Mouse (Mus musculus): ENCODE data around the gene Cnr2. TPM values are rescaled to one million over a fixed set of nuclear protein-coding genes. Genes with fewer than 3 reads are reported as not detected.

Gene Cnr2
- polyA plus RNA-seq, 1 experiment from 2014 or later: 0.16 TPM

DNA sequence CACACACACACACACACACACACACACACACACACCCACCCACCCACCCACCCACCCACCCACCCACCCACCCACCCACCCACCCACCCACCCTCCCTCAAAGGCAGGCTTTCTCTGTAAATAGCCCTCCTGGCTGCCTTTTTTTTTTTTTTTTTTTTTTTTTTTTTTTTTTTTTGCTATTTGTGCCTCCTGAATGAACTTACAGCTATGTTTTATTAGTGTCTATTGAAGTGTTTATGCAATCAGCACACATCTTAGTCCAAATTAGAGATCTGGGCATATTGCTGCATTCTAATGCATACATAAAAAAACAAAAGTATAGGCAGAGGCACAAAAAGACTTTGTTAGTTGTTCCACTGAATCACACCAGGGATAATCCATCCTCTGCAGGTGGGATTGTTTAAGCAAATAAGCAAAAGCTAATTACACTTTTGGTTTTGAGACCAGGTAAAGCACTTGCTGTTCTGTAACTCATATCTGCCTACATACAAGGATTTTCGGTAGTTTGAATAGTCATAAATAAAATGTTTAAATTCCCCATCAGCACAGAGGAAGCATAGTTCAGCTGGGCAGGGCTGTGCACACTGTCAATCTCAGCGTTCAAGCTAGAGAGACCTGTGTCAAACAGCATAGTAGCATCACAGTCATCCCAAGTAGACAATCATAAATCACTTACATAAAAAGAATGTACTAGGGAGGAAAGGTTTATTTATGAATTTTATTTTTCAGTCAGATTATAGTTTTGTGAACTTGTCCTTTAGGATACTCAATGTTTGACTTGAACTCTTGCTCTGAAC, 24.8 kb upstream of the Cnr2 start:
- Histone ChIP-seq H3K4me1 (replicated peaks) (peaks cover 39% of the 10 kb centered on the region), H3K4me2 (replicated peaks) (peak overlapping the region; percentile 41), H3K36me3 (peaks cover 17% of the 10 kb centered on the region), H3K4me3 (replicated peaks) (0 out of 2 replicates have a peak overlapping the region, but pooled peaks have one; percentile 17), H3K9me3 (no peaks in the 10 kb centered on the region), H3K9ac (replicated peaks) (no peak overlapping the region; the same call in 1 of the 2 replicates), H3K27ac (no peak overlapping the region), H3K27me3 (no peaks in the 10 kb centered on the region)
- WGBS: 46% methylated on average over 2 of the region's 2 CpGs
- ATAC-seq: no peak

DNA sequence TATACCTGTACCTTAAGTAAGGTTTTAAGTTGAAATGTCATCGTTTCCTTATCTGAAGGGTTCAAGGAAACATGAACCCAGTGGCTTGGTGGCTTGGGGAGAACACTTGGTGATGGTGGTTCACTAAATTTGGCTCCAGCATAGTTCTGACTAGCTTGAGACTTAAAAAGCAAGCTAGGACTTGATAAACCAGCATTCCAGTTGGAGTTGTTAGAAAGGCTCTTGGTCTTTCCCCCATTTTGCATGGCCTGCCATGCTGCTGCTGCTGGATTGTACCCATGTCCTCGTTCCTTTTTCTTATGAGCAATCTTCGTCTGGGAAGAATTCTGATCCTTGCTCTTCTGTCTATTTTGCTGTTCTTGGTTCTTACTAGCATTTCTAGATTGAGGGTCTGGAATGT, 23.2 kb upstream of the Cnr2 start:
- ATAC-seq: no peak
- Histone ChIP-seq H3K4me2 (replicated peaks) (peak overlapping the region; percentile 78), H3K4me1 (replicated peaks) (peaks cover 55% of the 10 kb centered on the region), H3K4me3 (replicated peaks) (peak overlapping the region; percentile 76), H3K9ac (replicated peaks) (peak overlapping the region; percentile 95), H3K36me3 (peaks cover 13% of the 10 kb centered on the region), H3K27ac (peak overlapping the region; percentile 98), H3K27me3 (no peaks in the 10 kb centered on the region), H3K9me3 (no peaks in the 10 kb centered on the region)
- WGBS: 56% methylated on average over 3 of the region's 3 CpGs

DNA sequence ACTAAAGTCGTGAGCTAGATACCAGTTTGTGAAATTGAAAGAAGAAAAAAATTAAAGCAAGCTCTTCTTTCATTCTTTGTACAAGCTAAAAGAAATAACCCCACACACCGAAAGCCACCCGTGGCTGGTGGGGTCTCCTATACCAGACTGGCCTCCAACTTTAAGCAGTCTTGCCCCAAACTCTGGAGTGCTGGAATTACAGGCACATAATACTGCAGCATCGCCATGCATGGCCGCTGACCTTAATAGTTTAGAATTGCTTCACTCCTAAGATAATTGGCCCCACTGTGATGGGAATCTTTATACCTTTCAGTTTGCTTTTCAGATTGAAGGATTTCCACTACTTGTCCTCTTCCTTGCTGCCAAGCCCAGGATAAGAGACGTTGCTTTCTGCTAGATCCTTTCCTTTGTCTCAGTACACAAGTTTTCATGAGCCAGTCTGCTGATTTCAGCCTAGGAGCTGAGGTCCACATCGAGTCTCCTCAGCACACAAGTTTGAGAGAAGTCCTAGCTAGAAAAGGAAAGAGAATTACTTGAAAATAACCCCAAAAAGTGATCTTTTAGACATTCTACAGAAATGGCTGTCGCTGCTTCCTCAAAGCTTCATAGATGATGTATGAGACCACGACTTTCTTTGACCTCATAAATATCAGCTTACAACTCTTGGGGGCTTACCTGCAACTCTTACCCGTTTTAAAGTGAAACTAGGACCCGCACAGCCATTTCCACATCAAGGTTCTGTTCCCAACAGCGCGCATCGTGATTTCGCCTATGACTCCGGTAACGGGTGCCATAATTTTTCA, 22.4 kb upstream of the Cnr2 start:
- Histone ChIP-seq H3K4me3 (replicated peaks) (peak overlapping the region; percentile 76), H3K27me3 (no peaks in the 10 kb centered on the region), H3K4me2 (replicated peaks) (peak overlapping the region; percentile 78), H3K27ac (peak overlapping the region; percentile 98), H3K4me1 (replicated peaks) (peaks cover 56% of the 10 kb centered on the region), H3K36me3 (peaks cover 12% of the 10 kb centered on the region; the same call in 1 of the 2 replicates), H3K9me3 (no peaks in the 10 kb centered on the region), H3K9ac (replicated peaks) (peak overlapping the region; percentile 95)
- no peak for ATAC-seq
- WGBS: 9% methylated on average over 17 of the region's 17 CpGs

DNA sequence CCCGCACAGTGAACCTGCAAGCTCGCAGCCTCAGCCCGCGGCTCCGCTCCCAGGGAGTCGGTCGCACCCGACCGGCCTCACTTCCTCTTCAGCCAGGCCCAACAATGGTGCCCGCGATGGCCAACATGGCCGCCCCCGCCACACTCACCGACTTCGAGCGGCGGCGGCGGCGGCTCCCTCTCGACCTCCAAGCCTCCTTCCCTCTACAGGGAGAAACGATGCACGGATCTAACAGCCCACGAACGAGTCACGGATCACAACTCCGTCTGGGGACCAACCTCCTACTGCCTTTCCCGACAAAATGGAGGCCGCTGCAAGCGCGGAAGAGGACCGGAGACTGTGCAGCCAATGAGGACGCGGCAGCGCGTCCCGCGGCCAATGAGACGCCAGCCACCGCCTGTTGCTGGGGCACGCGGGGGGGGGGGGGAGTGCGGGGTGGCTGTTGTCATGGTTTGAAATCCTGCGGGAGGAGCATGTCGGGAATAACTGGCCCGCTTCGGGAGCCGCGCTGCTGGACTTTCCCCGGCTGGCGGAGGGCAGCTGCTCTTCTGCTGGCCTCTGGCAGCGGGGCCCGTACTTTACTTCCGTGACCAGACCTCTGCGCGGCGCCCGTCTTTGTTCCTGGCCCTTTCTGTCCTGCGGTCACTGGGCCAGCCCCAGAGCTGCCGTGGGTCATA, 21.5 kb upstream of the Cnr2 start, which contains the start of gene Pnrc2:
Gene Pnrc2, minus strand, starts transcription at position 325 of the 677 bp plus-strand sequence.
- ATAC-seq: peak; percentile 97
- H3K4me1 ChIP-seq (replicated peaks): peaks cover 56% of the 10 kb centered on the region
- no peaks in the 10 kb centered on the region for H3K27me3 ChIP-seq
- H3K36me3 ChIP-seq: peaks cover 12% of the 10 kb centered on the region; the same call in 1 of the 2 replicates
- no peaks in the 10 kb centered on the region for H3K9me3 ChIP-seq
- H3K4me3 ChIP-seq (replicated peaks): peak within 1 kb of the TSS; percentile 76
- H3K27ac ChIP-seq: peak within 1 kb of the TSS; percentile 98
- H3K4me2 ChIP-seq (replicated peaks): peak within 1 kb of the TSS; percentile 78
- WGBS: under 1% methylated on average over 59 of the region's 60 CpGs
- peak within 1 kb of the TSS; percentile 95 for H3K9ac ChIP-seq (replicated peaks)

DNA sequence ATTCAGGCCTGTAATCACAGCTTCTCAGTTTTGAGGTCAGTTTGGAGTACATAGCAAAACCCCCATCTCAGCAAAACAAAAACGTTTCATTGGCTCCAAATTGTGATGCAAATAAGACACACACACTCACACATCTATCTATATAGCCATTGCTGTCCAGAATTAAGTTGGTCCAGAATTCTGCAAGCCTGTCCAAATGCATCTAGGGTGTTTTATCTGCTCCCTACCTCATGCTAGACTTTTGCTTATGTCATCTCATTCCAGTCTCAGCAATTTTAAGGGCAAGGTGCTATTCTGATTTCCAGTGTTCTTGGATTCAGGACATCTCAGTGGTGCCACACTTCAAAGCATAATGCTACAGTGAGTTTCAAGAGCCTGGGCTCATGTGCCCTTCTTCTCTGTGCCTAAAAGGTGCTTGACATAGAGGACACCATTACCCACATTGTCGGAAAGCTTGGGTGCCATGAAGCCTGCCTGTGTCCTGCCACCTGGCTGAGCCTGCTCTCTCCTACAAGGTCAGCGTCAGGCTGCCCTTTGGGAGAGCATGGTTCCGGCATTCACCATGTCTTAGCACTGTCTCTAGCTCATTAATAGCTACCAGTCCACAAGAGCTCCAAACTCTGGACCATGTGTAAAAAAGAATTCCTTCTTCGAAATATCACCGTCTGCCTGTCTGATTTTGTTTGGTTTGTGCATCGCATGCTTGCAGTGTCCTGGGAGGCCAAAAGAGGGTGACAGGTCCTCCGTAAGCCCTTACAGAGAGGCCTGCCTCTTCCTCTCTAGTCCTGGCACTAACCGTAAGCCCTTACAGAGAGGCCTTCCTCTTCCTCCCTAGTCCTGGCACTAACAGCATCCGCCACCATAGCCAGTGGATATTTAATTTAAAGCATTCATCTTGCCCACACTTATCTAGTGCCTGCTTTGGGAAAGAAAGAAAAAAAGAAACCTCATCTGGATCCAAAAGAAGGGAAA, 20.3 kb upstream of the Cnr2 start:
- H3K4me1 ChIP-seq (replicated peaks): peaks cover 56% of the 10 kb centered on the region
- peak overlapping the region; percentile 71; the same call in 1 of the 2 replicates for H3K9ac ChIP-seq (replicated peaks)
- H3K4me2 ChIP-seq (replicated peaks): peak overlapping the region; percentile 75
- peak overlapping the region; percentile 98 for H3K27ac ChIP-seq
- 77% methylated on average over 10 of the region's 10 CpGs for WGBS
- no peaks in the 10 kb centered on the region for H3K9me3 ChIP-seq
- no peaks in the 10 kb centered on the region for H3K27me3 ChIP-seq
- 0 out of 2 replicates have a peak overlapping the region, but pooled peaks have one; percentile 76 for H3K4me3 ChIP-seq (replicated peaks)
- peaks cover 8% of the 10 kb centered on the region; the same call in 1 of the 2 replicates for H3K36me3 ChIP-seq
- no peak for ATAC-seq

DNA sequence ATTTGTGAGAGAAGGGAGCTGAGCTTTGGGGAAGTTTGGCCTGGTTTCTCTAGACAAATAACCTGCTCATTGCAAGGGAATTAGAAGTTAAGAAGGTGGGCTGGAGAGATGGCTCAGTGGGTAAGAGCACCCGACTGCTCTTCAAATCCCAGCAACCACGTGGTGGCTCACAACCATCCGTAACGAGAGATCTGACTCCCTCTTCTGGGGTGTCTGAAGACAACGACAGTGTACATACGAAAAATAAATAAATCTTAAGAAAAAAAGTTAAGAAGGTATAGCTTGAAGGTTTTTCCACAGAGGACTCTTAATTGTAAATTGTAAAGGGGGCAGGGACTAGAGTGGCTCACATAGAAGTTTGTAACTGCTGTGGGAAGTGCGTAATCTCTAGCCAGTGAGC, 19.6 kb upstream of the Cnr2 start:
- H3K4me3 ChIP-seq (replicated peaks): no peak overlapping the region
- no peak overlapping the region for H3K27ac ChIP-seq
- no peaks in the 10 kb centered on the region for H3K9me3 ChIP-seq
- 0 out of 2 replicates have a peak overlapping the region, but pooled peaks have one; percentile 36 for H3K9ac ChIP-seq (replicated peaks)
- 24% methylated on average over 7 of the region's 7 CpGs for WGBS
- H3K27me3 ChIP-seq: no peaks in the 10 kb centered on the region
- no peak for ATAC-seq
- peak overlapping the region; percentile 47; the same call in 1 of the 2 replicates for H3K4me2 ChIP-seq (replicated peaks)
- H3K4me1 ChIP-seq (replicated peaks): peaks cover 53% of the 10 kb centered on the region
- peaks cover 8% of the 10 kb centered on the region; the same call in 1 of the 2 replicates for H3K36me3 ChIP-seq

DNA sequence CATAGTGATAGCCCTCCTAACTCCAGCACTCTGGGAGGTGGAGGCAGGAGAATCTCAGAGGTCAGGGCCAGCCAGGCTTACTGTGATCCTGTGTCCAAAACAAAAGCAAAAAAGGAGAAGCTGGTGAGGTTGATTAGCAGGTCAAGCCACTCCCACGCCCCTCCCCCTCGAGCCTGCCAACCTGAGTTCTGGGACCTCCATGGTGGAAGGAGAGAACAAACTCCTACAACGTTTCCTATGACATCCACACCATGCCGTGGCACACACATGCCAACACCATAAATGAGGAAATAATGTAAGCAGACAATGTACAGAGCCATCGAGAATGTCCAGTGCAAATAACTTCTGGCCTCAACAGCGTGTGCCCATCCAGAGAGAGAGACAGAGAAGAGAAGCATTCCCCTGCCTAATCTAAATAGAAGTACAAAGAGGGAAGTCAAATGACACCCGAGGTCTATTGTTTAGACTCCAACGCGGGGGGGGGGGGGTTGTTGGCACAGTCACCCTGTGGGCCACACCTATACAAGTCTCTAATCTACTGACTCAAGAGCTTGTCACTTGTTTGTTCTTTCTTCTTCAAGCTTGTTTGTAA, 19.1 kb upstream of the Cnr2 start:
- no peak for ATAC-seq
- Histone ChIP-seq H3K9ac (replicated peaks) (peak overlapping the region; percentile 36), H3K9me3 (no peaks in the 10 kb centered on the region), H3K27ac (no peak overlapping the region), H3K4me2 (replicated peaks) (peak overlapping the region; percentile 47), H3K27me3 (no peaks in the 10 kb centered on the region), H3K4me1 (replicated peaks) (peaks cover 47% of the 10 kb centered on the region), H3K4me3 (replicated peaks) (0 out of 2 replicates have a peak overlapping the region, but pooled peaks have one; percentile 9), H3K36me3 (peaks cover 8% of the 10 kb centered on the region; the same call in 1 of the 2 replicates)
- 2% methylated on average over 9 of the region's 9 CpGs for WGBS

DNA sequence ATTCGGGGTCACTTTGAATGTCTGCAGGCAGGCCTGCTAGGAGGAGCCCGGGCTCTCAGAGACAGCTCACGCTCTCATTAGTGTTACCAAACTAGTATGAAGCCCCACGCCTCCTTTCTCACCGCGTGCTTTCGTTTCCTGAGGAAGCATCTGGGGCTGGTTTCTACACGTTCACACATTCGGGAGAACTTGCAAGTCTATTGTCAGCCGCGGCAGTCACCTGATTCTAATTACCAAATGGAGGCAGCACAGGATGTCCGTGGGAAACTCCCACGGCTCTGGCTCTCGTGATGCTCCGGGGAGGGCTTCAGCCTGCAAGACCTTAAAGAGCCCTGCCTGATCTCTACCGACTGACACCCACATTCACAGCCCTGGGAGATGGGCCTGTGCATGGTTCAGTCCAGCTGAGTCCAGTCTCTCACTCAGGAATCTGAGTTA, 18.6 kb upstream of the Cnr2 start:
- Histone ChIP-seq H3K9me3 (no peaks in the 10 kb centered on the region), H3K27me3 (no peaks in the 10 kb centered on the region), H3K4me1 (replicated peaks) (peaks cover 44% of the 10 kb centered on the region), H3K4me3 (replicated peaks) (peak overlapping the region; percentile 9; the same call in 1 of the 2 replicates), H3K27ac (peak overlapping the region; percentile 53; the same call in 1 of the 2 replicates), H3K9ac (replicated peaks) (peak overlapping the region; percentile 36), H3K4me2 (replicated peaks) (peak overlapping the region; percentile 47), H3K36me3 (peaks cover 5% of the 10 kb centered on the region; the same call in 1 of the 2 replicates)
- no peak for ATAC-seq
- WGBS: 4% methylated on average over 16 of the region's 16 CpGs

DNA sequence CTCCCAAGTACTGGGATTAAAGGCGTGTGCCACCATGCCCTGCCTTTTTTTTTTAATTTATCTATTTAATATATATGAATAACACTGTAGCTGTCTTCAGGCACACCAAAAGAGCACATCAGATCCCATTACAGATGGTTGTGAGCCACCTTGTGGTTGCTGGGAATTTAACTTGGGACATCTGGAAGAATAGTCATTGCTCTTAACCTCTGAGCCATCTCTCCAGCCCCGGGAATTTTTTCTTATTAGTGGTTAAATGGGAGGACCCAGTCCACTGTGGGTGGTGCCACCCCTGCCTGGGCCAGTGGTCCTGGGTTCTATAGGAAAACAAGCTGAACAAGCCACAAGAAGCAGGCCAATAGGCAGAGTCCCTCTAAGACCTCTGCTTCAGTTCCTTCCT, 17.5 kb upstream of the Cnr2 start:
- no peak overlapping the region for H3K4me2 ChIP-seq (replicated peaks)
- H3K4me1 ChIP-seq (replicated peaks): peaks cover 33% of the 10 kb centered on the region
- no peak overlapping the region for H3K9ac ChIP-seq (replicated peaks)
- H3K4me3 ChIP-seq (replicated peaks): no peak overlapping the region
- H3K27me3 ChIP-seq: no peaks in the 10 kb centered on the region
- WGBS: 77% methylated on average over 2 of the region's 2 CpGs
- no peak overlapping the region for H3K27ac ChIP-seq
- H3K9me3 ChIP-seq: no peaks in the 10 kb centered on the region
- no peaks in the 10 kb centered on the region for H3K36me3 ChIP-seq
- no peak for ATAC-seq

DNA sequence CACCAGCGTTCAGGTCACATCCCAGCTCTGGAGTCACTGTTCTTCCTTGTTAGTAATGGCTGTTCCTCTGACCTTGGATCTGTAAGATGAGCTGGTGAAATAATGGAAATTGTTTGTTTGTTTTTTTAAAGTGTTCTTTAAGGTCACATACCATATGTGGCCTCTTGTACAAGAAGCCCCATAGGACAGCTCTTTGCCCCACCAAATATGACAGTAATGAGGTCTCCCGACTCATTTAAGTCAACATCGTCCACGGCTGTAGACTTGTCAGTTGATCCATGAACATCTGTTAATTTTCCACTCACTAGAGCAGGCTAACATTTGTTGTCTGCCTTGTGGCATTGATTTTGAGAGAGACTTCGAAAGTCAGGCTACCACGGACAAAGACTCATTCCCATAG, 16.2 kb upstream of the Cnr2 start:
- 70% methylated on average over 6 of the region's 6 CpGs for WGBS
- H3K27me3 ChIP-seq: no peaks in the 10 kb centered on the region
- no peak overlapping the region for H3K27ac ChIP-seq
- H3K9me3 ChIP-seq: no peaks in the 10 kb centered on the region
- no peaks in the 10 kb centered on the region for H3K36me3 ChIP-seq
- no peak overlapping the region for H3K9ac ChIP-seq (replicated peaks)
- no peak overlapping the region for H3K4me2 ChIP-seq (replicated peaks)
- no peak for ATAC-seq
- no peak overlapping the region for H3K4me3 ChIP-seq (replicated peaks)
- H3K4me1 ChIP-seq (replicated peaks): peaks cover 31% of the 10 kb centered on the region
